ENCODE assay signal across 15 mouse cellular contexts in genomic region chr12:70050699-70051098, GRCm38 (mm10).
DNase-seq lines count a peak whose midpoint lies in the region; ATAC-seq lines count a peak whose summit lies in the region.
"Had no signal": no experiment of that assay in that cellular context is flagged by ENCODE, and none has a peak within 500 bp of the region (broad histone marks: within the 10 kb centered on the region; RNA-seq: fewer than 3 reads in every experiment).

No protein-coding gene starts in this region.

- no peak overlapping the region for H3K9ac ChIP-seq in forebrain, embryonic 11.5 days (ENCODE audit: low read length)
- H3K9ac ChIP-seq in kidney, embryonic 15.5 days = no peak overlapping the region
- H3K9ac ChIP-seq: hindbrain, embryonic 14.5 days; neural tube, embryonic 13.5 days had no signal

- ATAC-seq in forebrain, embryonic 11.5 days (replicated peaks; ENCODE audit: low FRiP score) = no peak
- no peak for ATAC-seq in kidney, embryonic 15.5 days (replicated peaks; ENCODE audit: low FRiP score)

- no peaks in the 10 kb centered on the region for H3K9me3 ChIP-seq in forebrain, embryonic 11.5 days (ENCODE audit: control insufficient read depth, low read length)
- H3K9me3 ChIP-seq in forebrain, embryonic 10.5 days = no peaks in the 10 kb centered on the region
- no peaks in the 10 kb centered on the region for H3K9me3 ChIP-seq in kidney, embryonic 15.5 days (replicated peaks)
- H3K9me3 ChIP-seq: G1E; neural tube, embryonic 13.5 days had no signal

- WGBS in forebrain, embryonic 11.5 days = 62% methylated on average over 7 of the region's 7 CpGs
- WGBS in forebrain, embryonic 10.5 days = 67% methylated on average over 7 of the region's 7 CpGs
- 70% methylated on average over 7 of the region's 7 CpGs for WGBS in kidney, embryonic 15.5 days

- H3K36me3 ChIP-seq in forebrain, embryonic 11.5 days (ENCODE audit: control insufficient read depth, insufficient read depth, low read length) = no peaks in the 10 kb centered on the region; the same call in 1 of the 2 replicates
- H3K36me3 ChIP-seq in forebrain, embryonic 10.5 days (replicated peaks) = peaks cover 76% of the 10 kb centered on the region
- H3K36me3 ChIP-seq in kidney, embryonic 15.5 days = peaks cover 82% of the 10 kb centered on the region

- peak; percentile 29 for DNase-seq in forebrain, embryonic 11.5 days (ENCODE audit: low spot score)
- DNase-seq in forebrain, embryonic 10.5 days (ENCODE audit: extremely low spot score, low spot score) = no peak
- peak; percentile 75 for DNase-seq in lung, postnatal 10 days
- DNase-seq in spleen, postnatal 36 days (ENCODE audit: low spot score in 2 of 2) = no peak
- no peak for DNase-seq in yolk sac, embryonic 10.5 days (ENCODE audit: low spot score)
- no peak for DNase-seq in testis, postnatal 14 days (ENCODE audit: low spot score)
- DNase-seq: cerebellum, adult 11-12 months; layer of hippocampus, postnatal 36 days; liver had no signal

- no peak overlapping the region for H3K4me2 ChIP-seq in forebrain, embryonic 11.5 days (ENCODE audit: low read depth, low read length, severe bottlenecking)
- no peak overlapping the region for H3K4me2 ChIP-seq in kidney, embryonic 15.5 days
- H3K4me2 ChIP-seq: hindbrain, embryonic 14.5 days; midbrain, embryonic 11.5 days; neural tube, embryonic 13.5 days had no signal

- H3K27me3 ChIP-seq in forebrain, embryonic 11.5 days (ENCODE audit: control insufficient read depth, insufficient read depth, low read length) = no peaks in the 10 kb centered on the region
- H3K27me3 ChIP-seq in forebrain, embryonic 10.5 days (ENCODE audit: poor library complexity, severe bottlenecking) = no peaks in the 10 kb centered on the region
- H3K27me3 ChIP-seq in kidney, embryonic 15.5 days = no peaks in the 10 kb centered on the region
- H3K27me3 ChIP-seq: neural tube, embryonic 13.5 days had no signal

- no peaks in the 10 kb centered on the region for H3K4me1 ChIP-seq in forebrain, embryonic 11.5 days (replicated peaks; ENCODE audit: control insufficient read depth, insufficient read depth, low read length)
- peaks cover 13% of the 10 kb centered on the region for H3K4me1 ChIP-seq in forebrain, embryonic 10.5 days
- H3K4me1 ChIP-seq in brown adipose tissue, adult 24 weeks (ENCODE audit: control insufficient read depth, insufficient read depth, insufficient read length, low read length) = peaks cover 6% of the 10 kb centered on the region
- H3K4me1 ChIP-seq in kidney, embryonic 15.5 days = no peaks in the 10 kb centered on the region
- H3K4me1 ChIP-seq: neural tube, embryonic 13.5 days had no signal

- H3K4me3 ChIP-seq in forebrain, embryonic 11.5 days (ENCODE audit: low read depth, low read length) = no peak overlapping the region
- no peak overlapping the region for H3K4me3 ChIP-seq in forebrain, embryonic 10.5 days
- peak overlapping the region; percentile 24; the same call in 1 of the 2 replicates for H3K4me3 ChIP-seq in brown adipose tissue, adult 24 weeks (ENCODE audit: insufficient read depth, low read depth, low read length)
- H3K4me3 ChIP-seq in kidney, embryonic 15.5 days (replicated peaks) = no peak overlapping the region
- H3K4me3 ChIP-seq: neural tube, embryonic 13.5 days had no signal

- H3K27ac ChIP-seq in forebrain, embryonic 11.5 days (ENCODE audit: low read depth, low read length) = no peak overlapping the region
- no peak overlapping the region for H3K27ac ChIP-seq in forebrain, embryonic 10.5 days
- H3K27ac ChIP-seq in brown adipose tissue, adult 24 weeks (replicated peaks; ENCODE audit: low read depth, low read length) = peak overlapping the region; percentile 69
- H3K27ac ChIP-seq in kidney, embryonic 15.5 days = 0 out of 2 replicates have a peak overlapping the region, but pooled peaks have one; percentile 13
- H3K27ac ChIP-seq: hindbrain, embryonic 14.5 days; neural tube, embryonic 13.5 days had no signal

Comparison
In these comparisons a context has a peak if more than half of its experiments do, and no peak if none do; other contexts are left out.
1. DNase-seq: peak in forebrain, embryonic 11.5 days (single experiment) and lung, postnatal 10 days (single experiment); none in forebrain, embryonic 10.5 days (single experiment), spleen, postnatal 36 days (0 of 2), yolk sac, embryonic 10.5 days (single experiment) and testis, postnatal 14 days (single experiment).
2. H3K27ac ChIP-seq: peak in brown adipose tissue, adult 24 weeks (single experiment) and kidney, embryonic 15.5 days (single experiment); none in forebrain, embryonic 11.5 days (single experiment) and forebrain, embryonic 10.5 days (single experiment).